Mouse (Mus musculus): ENCODE results near the gene N4bp2l1. TPM values are rescaled to one million over a fixed set of nuclear protein-coding genes. Genes with fewer than 3 reads are reported as not detected.

The N4bp2l1 gene
- total RNA-seq, 2 experiments from 2014 or later: 1.6 to 6.0 TPM

- no peak for DNase-seq
Observed at GRCm38 (mm10) chr5:150599301-150600294, 2.6 kb upstream of the N4bp2l1 start.

- DNase-seq: peak in 1 of 2 experiments; percentile 14
Observed at GRCm38 (mm10) chr5:150598202-150599119, 1.5 kb upstream of the N4bp2l1 start.

- DNase-seq: peak in 1 of 2 experiments; percentile 45
Observed at GRCm38 (mm10) chr5:150595366-150596016, 1.5 kb downstream of the N4bp2l1 start.

GRCm38 (mm10) chr5:150594649-150595339, 2.2 kb downstream of the N4bp2l1 start:
- peak in 1 of 2 experiments; percentile 53 for DNase-seq

GRCm38 (mm10) chr5:150593756-150594648, 3.0 kb downstream of the N4bp2l1 start:
- DNase-seq: peak; percentile 63 to 75

GRCm38 (mm10) chr5:150592904-150593755, 3.9 kb downstream of the N4bp2l1 start:
- DNase-seq: peak; percentile 33 to 44

GRCm38 (mm10) chr5:150592186-150592903, 4.6 kb downstream of the N4bp2l1 start:
- DNase-seq: peak; percentile 23 to 29

GRCm38 (mm10) chr5:150589945-150590344, 7.0 kb downstream of the N4bp2l1 start:
- DNase-seq: no peak

GRCm38 (mm10) chr5:150584337-150584729, 12.7 kb downstream of the N4bp2l1 start:
- no peak for DNase-seq

GRCm38 (mm10) chr5:150583622-150584336, 13.2 kb downstream of the N4bp2l1 start:
- peak; percentile 47 to 58 for DNase-seq

GRCm38 (mm10) chr5:150583181-150583580, 13.8 kb downstream of the N4bp2l1 start:
- no peak for DNase-seq

GRCm38 (mm10) chr5:150581180-150581579, 15.8 kb downstream of the N4bp2l1 start:
- no peak for DNase-seq

- DNase-seq: no peak
Observed at GRCm38 (mm10) chr5:150578613-150579171, 18.3 kb downstream of the N4bp2l1 start.

- DNase-seq: no peak
Observed at GRCm38 (mm10) chr5:150576832-150577231, 20.2 kb downstream of the N4bp2l1 start.

- no peak for DNase-seq
Observed at GRCm38 (mm10) chr5:150574885-150575284, 22.1 kb downstream of the N4bp2l1 start.

- DNase-seq: no peak
Observed at GRCm38 (mm10) chr5:150574403-150574802, 22.6 kb downstream of the N4bp2l1 start.

- DNase-seq: no peak
Observed at GRCm38 (mm10) chr5:150570496-150571219, 26.3 kb downstream of the N4bp2l1 start.

Measured in heart, adult 18-20 months (tissue).